Mouse (Mus musculus) ZHBTc4 (cell line): ENCODE data around the gene Rxfp3.

ENCODE experiments used
- DNase-seq: peaks from one replicate; pipeline ENCODE4 v3.0.0-alpha.2; 2011; ENCODE audit warnings: low read depth, low spot score

The Rxfp3 gene

GRCm38 (mm10) chr15:11037711-11038110 lies at the start of gene Rxfp3:
Gene Rxfp3 (minus strand): TSS chr15:11037991.
- DNase-seq = peak; percentile 57

- DNase-seq = no peak
Observed at GRCm38 (mm10) chr15:11084993-11085365, 47.2 kb upstream of the Rxfp3 start.

GRCm38 (mm10) chr15:11084241-11084992 lies 46.6 kb upstream of the Rxfp3 start:
- DNase-seq = no peak

- no peak for DNase-seq
Observed at GRCm38 (mm10) chr15:11083678-11084077, 45.9 kb upstream of the Rxfp3 start.

- DNase-seq = no peak
Observed at GRCm38 (mm10) chr15:11082961-11083569, 45.3 kb upstream of the Rxfp3 start.

GRCm38 (mm10) chr15:11075726-11076361 lies 38.1 kb upstream of the Rxfp3 start:
- DNase-seq = no peak

GRCm38 (mm10) chr15:11067891-11068290 lies 30.1 kb upstream of the Rxfp3 start:
- no peak for DNase-seq

GRCm38 (mm10) chr15:11066299-11066698 lies 28.5 kb upstream of the Rxfp3 start:
- DNase-seq = no peak

- DNase-seq = no peak
Observed at GRCm38 (mm10) chr15:11065528-11066171, 27.9 kb upstream of the Rxfp3 start.

- DNase-seq = peak; percentile 20
Observed at GRCm38 (mm10) chr15:11064558-11065411, 27.0 kb upstream of the Rxfp3 start, which contains the start of gene Adamts12. Gene Adamts12 (plus strand): TSS chr15:11064790.

- no peak for DNase-seq
Observed at GRCm38 (mm10) chr15:11064160-11064557, 26.4 kb upstream of the Rxfp3 start.

- DNase-seq = no peak
Observed at GRCm38 (mm10) chr15:11062903-11063302, 25.1 kb upstream of the Rxfp3 start.

GRCm38 (mm10) chr15:11054440-11055080 lies 16.8 kb upstream of the Rxfp3 start:
- no peak for DNase-seq

- no peak for DNase-seq
Observed at GRCm38 (mm10) chr15:11053678-11054439, 16.1 kb upstream of the Rxfp3 start.

GRCm38 (mm10) chr15:11042828-11043227 lies 5.0 kb upstream of the Rxfp3 start:
- DNase-seq = no peak

- DNase-seq = no peak
Observed at GRCm38 (mm10) chr15:11041229-11041628, 3.4 kb upstream of the Rxfp3 start.

- no peak for DNase-seq
Observed at GRCm38 (mm10) chr15:11040067-11040466, 2.3 kb upstream of the Rxfp3 start.

GRCm38 (mm10) chr15:11038476-11038875 lies 685 bp upstream of the Rxfp3 start:
- DNase-seq = peak; percentile 53

- peak; percentile 36 for DNase-seq
Observed at GRCm38 (mm10) chr15:11037376-11037695, 455 bp downstream of the Rxfp3 start.
